ENCODE assay signal across 17 mouse cellular contexts in genomic region chr11:109714341-109715247, GRCm38 (mm10). TPM values are rescaled to one million over a fixed set of nuclear protein-coding genes. Genes with fewer than 3 reads are reported as not detected.
DNase-seq lines count a peak whose midpoint lies in the region; ATAC-seq lines count a peak whose summit lies in the region.
"Had no signal": no experiment of that assay in that cellular context is flagged by ENCODE, and none has a peak within 500 bp of the region (broad histone marks: within the 10 kb centered on the region; RNA-seq: fewer than 3 reads in every experiment).

No protein-coding gene starts in this region.

- WGBS in embryonic facial prominence, embryonic 12.5 days, result 60% methylated on average over 17 of the region's 17 CpGs
- WGBS in limb, embryonic 12.5 days, result 45% methylated on average over 17 of the region's 17 CpGs

- peak overlapping the region; percentile 50; the same call in 1 of the 2 replicates for H3K27ac ChIP-seq in embryonic facial prominence, embryonic 12.5 days
- H3K27ac ChIP-seq in limb, embryonic 12.5 days, result peak overlapping the region; percentile 56; the same call in 1 of the 2 replicates
- H3K27ac ChIP-seq: heart, adult 2 months; lung, embryonic 15.5 days; midbrain, embryonic 13.5 days had no signal

- peaks cover 29% of the 10 kb centered on the region for H3K4me1 ChIP-seq in embryonic facial prominence, embryonic 12.5 days
- peaks cover 30% of the 10 kb centered on the region for H3K4me1 ChIP-seq in limb, embryonic 12.5 days (replicated peaks)
- H3K4me1 ChIP-seq: midbrain, embryonic 13.5 days had no signal

- peak; percentile 93 for DNase-seq in heart, adult 11 months
- no peak for DNase-seq in heart, postnatal 36 days
- DNase-seq in cerebellum, postnatal 36 days, result peak; percentile 9 to 13
- DNase-seq in retina, postnatal 1 day, result no peak
- DNase-seq: adrenal gland, adult 8-10 months; kidney, adult 2 months; kidney, postnatal 25 days; liver had no signal

- no peak overlapping the region for H3K9ac ChIP-seq in embryonic facial prominence, embryonic 12.5 days
- H3K9ac ChIP-seq in limb, embryonic 12.5 days (replicated peaks), result no peak overlapping the region
- H3K9ac ChIP-seq: lung, embryonic 15.5 days; midbrain, embryonic 13.5 days had no signal

- H3K36me3 ChIP-seq in embryonic facial prominence, embryonic 12.5 days, result no peaks in the 10 kb centered on the region
- no peaks in the 10 kb centered on the region for H3K36me3 ChIP-seq in limb, embryonic 12.5 days
- H3K36me3 ChIP-seq: G1E; lung, embryonic 15.5 days; midbrain, embryonic 13.5 days had no signal

- no peaks in the 10 kb centered on the region for H3K9me3 ChIP-seq in embryonic facial prominence, embryonic 12.5 days
- no peaks in the 10 kb centered on the region for H3K9me3 ChIP-seq in limb, embryonic 12.5 days
- H3K9me3 ChIP-seq: lung, embryonic 15.5 days; midbrain, embryonic 13.5 days had no signal

- ATAC-seq in embryonic facial prominence, embryonic 12.5 days (ENCODE audit: insufficient number of reproducible peaks, insufficient read depth, low FRiP score, low TSS enrichment), result no peak
- ATAC-seq in limb, embryonic 12.5 days (ENCODE audit: insufficient number of reproducible peaks, insufficient read depth, low FRiP score, low TSS enrichment, low read depth), result peak; percentile 26; the same call in 1 of the 2 replicates
- no peak for ATAC-seq in inflammation-experienced regulatory T-cells, adult 6 months
- ATAC-seq: hindbrain, embryonic 16.5 days; midbrain, embryonic 13.5 days had no signal

- no peaks in the 10 kb centered on the region for H3K27me3 ChIP-seq in embryonic facial prominence, embryonic 12.5 days
- H3K27me3 ChIP-seq in limb, embryonic 12.5 days, result peaks cover 3% of the 10 kb centered on the region; the same call in 1 of the 2 replicates
- H3K27me3 ChIP-seq: lung, embryonic 15.5 days had no signal

- H3K4me3 ChIP-seq in embryonic facial prominence, embryonic 12.5 days, result no peak overlapping the region
- no peak overlapping the region for H3K4me3 ChIP-seq in limb, embryonic 12.5 days (replicated peaks)
- H3K4me3 ChIP-seq: heart, adult 2 months; lung, embryonic 15.5 days; midbrain, embryonic 13.5 days had no signal

- no peak overlapping the region for H3K4me2 ChIP-seq in embryonic facial prominence, embryonic 12.5 days (replicated peaks)
- H3K4me2 ChIP-seq in limb, embryonic 12.5 days, result peak overlapping the region; percentile 4; the same call in 1 of the 2 replicates
- H3K4me2 ChIP-seq: lung, embryonic 15.5 days; midbrain, embryonic 13.5 days had no signal

- intact Hi-C loops in heart, postnatal 36 days (cut with DNase I), result no loop called here

RNA-seq across cellular contexts. Expression of gene Fam20a, which starts 7.5 kb away (rescaled TPM):
- total RNA-seq in heart, postnatal 36 days (2021), result 1 to 10 TPM; 4.6 to 5.8 TPM
- 3.3 and 3.5 TPM in 2 replicates for polyA plus RNA-seq in embryonic facial prominence, embryonic 12.5 days (2016; fragmentation: Nextera tagmentation; extraction: Ambion mirVana)
- polyA plus RNA-seq in limb, embryonic 12.5 days (2016; fragmentation: Nextera tagmentation; extraction: Ambion mirVana), result 0.28 and 0.64 TPM in 2 replicates
- polyA plus RNA-seq in inflammation-experienced regulatory T-cells, adult 6 months (2017; shearing (Covaris generic)), result 1 to 10 TPM; 1.6 to 3.8 (median 3.6) TPM
- total RNA-seq: common myeloid progenitor, adult 5-6 weeks had no signal
- polyA plus RNA-seq: G1E had no signal

Comparison
In these comparisons a context has a peak if more than half of its experiments do, and no peak if none do; other contexts are left out.
1. DNase-seq: peak in heart, adult 11 months (single experiment) and cerebellum, postnatal 36 days (2 of 2); none in heart, postnatal 36 days (0 of 2) and retina, postnatal 1 day (single experiment).